Mouse (Mus musculus) bone marrow, adult 2 months (tissue): ENCODE measurements around the gene Gm960.

Experiments
- CTCF ChIP-seq: fragments of 200-500 bp; IDR thresholded peaks from 2 replicates; pipeline ENCODE4 v1.5.1; 2011; ENCODE audit warnings: low read length, control low read depth; ENCODE audit not compliant: control insufficient read depth, insufficient read depth
- POLR2A ChIP-seq: fragments of 200-500 bp; IDR thresholded peaks from 2 replicates; pipeline ENCODE4 v1.6.1; 2011; ENCODE audit warnings: low read depth, mild to moderate bottlenecking, control low read depth, low read length, borderline replicate concordance; ENCODE audit not compliant: control insufficient read depth

- TF ChIP-seq POLR2A: no peak
- no peak for TF ChIP-seq CTCF
Observed at GRCm38 (mm10) chr19:4670776-4671175, 27.7 kb downstream of the Gm960 start.
